Mouse (Mus musculus): Measurements from ENCODE around the gene Kdm4d.

GRCm38 (mm10) chr9:14548366-14548761 lies 48.1 kb upstream of the Kdm4d start:
- no peak for TF ChIP-seq CTCF (IDR thresholded peaks at IDR 0.05)
- no peak for TF ChIP-seq POLR2A (IDR thresholded peaks at IDR 0.05; ENCODE audit: insufficient read depth, low read depth, low read length)
- TF ChIP-seq EP300 (IDR thresholded peaks at IDR 0.05; ENCODE audit: insufficient read depth, low read depth, low read length) = no peak
